Mouse (Mus musculus): ENCODE results near the gene Eno3.

The Eno3 gene

DNA sequence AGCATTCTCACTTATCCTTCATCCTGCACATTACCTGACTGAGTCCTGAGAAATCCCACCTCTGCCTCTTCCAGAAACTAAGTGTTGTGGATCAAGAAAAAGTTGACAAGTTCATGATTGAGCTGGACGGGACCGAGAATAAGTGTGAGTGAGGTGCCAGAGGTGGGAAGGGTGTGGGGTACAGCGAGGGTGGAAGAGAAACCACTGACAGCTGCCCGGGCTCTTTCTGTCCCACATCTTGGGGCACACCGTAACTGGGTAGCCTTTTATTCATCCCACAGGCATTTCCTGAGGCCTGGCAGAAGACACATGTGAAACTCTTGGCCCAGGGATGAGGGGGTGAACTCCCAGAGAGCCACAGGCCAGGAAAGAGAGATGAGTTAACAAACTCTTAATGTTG, 1.5 kb downstream of the Eno3 start:
- DNase-seq = no peak

DNA sequence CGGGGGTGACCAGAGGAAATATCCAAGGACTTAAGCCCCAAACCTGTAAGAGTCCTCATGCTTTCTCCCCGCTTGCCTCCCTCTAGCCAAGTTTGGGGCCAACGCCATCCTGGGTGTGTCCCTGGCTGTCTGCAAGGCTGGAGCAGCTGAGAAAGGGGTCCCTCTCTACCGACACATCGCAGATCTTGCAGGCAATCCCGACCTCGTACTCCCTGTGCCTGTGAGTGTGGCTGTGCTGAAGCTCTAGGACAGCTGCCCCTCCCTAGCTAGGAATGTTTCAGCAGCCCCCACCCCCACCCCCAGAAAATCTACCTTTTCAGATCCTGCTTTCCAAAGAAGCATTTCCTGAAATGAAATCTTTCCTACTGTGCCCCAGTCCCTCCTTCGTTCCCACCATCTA, 1.9 kb downstream of the Eno3 start:
- no peak for DNase-seq

DNA sequence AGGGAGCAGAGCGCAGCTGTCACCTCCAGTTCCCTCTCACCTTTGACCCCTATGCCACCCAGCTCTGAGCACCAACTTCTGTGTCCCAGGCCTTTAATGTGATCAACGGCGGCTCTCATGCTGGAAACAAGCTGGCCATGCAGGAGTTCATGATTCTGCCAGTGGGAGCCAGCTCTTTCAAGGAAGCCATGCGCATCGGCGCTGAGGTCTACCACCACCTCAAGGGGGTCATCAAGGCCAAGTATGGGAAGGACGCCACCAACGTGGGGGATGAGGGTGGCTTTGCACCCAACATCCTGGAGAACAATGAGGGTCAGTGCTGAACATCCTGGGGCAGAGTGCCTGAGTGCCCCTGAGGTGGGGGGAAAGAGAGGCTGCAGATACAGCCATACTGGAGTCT, 3.6 kb downstream of the Eno3 start:
- DNase-seq = no peak

DNA sequence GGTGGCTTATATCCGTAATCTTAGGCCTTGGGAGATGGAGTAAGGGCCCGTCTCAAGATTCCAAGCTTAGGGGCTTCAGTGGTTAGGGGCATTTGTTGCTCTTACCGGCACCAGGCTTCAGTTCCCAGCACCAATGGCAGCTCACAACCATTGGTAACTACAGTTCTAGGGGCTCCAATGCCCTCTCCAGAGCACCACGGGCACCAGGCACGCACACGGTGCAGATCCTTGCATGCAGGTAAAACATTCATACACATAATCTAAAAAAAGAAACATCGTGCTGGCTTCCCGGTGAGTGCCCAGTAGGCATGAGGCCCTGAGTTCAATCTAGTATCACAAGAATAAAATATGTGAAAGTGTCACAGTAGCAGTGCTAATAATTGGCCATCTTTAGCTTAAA, 6.1 kb downstream of the Eno3 start:
- DNase-seq = no peak

DNA sequence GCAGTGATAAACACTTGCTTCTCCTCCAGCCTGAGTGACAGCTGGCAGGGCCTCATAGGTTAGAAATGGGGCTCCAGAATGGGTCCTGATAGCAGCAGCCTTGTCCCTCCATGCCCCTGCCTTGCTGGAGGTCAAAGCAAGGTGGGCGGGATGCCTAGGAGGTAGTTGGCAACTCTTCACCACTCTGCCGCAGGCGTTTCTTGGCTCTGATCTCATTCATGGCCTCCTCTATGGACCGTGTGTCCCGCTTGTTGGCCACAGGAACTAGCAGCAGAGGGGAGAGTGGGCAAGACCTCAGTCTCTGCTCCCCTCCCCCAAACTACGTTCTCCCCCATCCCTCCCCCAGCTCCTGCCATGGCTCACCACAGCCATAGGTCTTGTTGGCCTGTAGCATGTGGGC, 7.0 kb downstream of the Eno3 start:
- DNase-seq = no peak

DNA sequence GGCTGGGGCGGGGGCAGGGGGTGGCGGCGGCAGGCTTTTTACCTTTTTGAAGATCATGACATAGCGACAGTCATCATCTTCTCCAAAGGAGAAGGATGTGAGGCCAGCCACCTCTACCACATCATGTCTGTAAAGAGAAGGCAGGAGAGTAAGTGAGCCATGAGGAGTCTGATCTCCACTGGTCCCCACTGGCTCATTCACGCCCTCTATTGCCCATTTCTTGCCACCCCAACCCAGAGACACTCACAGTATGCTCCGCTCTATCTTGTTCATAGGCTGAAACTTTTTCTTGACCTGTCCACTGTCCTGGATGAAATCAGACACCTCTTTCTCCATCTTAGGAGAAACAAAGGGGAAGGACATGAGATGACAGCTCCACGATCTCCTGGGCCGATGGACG, 7.7 kb downstream of the Eno3 start:
- DNase-seq = no peak

DNA sequence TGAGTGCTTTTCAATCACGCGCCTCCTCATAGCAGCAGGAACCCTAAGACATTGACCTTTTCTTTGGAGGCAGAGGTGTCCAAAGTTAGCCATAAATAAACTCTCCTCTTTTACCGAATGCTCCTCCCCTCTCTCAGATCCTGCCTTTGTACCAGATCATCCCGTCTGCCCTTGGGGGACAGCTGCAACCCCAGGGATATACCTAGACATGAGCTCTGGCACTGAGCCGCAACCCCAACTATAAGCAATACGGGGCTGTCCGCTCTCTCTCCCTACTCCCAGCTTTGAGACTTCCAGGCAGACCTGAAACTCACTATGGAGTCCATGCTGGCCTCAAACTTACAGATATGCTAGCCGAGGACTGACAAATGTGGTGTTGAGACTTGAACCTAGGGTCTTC, 9.7 kb downstream of the Eno3 start:
- DNase-seq = no peak

DNA sequence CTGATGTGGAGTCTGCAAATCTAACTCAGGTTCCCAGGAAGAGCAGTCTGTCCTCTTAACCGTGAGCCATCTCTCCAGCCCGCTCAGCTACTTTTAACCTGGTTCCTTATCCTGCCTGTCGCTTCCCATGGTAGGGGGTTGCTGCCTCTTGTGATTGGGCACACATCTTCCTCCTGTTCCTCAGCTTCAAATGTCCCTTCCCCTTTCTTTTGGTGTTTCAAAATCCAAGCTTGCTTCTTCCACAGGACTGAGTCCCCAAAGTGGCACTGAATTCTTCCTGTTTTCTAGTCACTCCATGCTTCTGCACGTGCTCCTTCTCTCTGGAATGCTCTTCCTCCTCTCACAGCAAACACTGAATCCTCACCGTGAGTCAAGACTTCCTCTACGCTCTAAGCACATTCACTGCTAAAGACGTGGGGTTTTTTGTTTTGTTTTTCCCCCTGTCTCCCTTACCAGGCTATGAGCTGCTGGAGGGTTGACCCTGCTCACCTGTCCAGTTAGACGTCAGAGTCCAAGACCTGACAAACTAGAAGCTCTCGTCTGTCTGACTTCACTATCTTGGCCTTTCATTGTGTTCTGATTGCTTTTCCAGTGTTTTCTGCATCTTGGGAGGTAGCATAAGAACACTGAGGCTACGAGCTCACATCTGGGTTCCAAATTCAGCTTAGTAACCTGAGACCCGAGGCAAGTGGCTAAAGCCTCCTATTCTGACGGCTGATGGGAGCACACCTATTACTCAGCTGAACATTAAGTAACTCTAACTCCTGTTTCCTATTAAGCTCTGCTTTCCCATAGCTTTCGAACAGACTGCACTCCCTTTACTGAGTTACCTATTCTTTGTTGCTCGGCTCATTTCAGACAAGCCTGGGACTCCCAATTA, 10.5 kb downstream of the Eno3 start:
- peak; percentile 50 for DNase-seq

DNA sequence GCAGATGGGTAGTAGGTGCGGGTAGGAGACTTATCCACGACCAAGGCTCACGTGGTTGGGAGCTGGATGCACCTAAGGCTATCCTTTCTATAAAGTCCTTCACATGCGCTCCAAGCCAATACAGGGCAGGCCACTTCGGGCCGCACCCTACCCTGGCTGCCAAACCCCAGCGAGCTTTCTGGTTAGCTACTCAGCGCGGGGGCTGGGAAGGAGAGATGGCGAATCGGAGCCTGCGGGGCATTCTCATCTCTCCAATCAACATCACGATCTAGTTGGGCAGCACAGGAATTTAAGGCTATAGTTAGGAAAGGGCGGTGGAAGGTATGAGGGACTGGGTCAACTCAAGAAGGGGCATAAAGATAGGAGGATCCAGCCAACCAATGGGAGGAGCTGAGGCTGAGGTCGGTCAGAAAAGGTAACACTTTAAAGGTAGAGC, 11.4 kb downstream of the Eno3 start:
- DNase-seq = no peak

DNA sequence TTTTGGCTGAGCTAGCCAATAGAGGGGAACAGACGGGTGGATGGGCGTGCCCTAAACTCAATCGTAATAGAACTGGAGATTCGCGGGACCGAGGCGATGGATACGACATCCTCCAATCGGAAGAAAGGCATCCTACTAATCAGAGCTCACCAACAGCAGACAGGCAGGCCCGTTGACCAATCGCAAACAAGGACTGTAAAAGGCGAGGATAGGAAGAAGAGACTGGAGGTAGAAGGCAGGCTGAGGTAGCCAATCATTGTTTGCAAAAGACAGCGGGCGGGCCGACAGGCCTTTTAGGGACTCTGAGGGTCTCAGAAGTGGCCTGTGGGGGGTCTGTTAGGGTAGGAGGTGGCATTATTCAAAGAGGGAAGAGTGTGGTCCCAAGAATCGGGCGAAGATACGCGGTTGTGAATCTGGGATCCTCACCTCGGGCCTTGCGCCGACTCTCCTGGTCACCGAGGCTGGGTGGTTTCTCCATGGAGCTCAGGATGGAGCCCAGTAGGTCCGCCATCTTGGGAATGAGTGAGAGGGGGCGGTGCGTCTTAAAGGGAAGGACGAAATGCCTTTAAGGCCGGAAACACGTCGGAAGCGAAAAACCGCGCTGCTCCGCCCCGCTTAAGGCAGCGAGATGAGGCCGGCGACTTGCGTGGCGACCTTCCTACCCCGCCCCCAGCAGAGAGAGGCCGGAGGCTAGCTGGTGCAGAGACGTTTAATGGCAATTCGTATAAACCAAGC, 11.9 kb downstream of the Eno3 start, which contains the start of gene Spag7:
Gene Spag7, minus strand, starts transcription at position 646 of the 735 bp plus-strand sequence.
- peak; percentile 100 for DNase-seq

DNA sequence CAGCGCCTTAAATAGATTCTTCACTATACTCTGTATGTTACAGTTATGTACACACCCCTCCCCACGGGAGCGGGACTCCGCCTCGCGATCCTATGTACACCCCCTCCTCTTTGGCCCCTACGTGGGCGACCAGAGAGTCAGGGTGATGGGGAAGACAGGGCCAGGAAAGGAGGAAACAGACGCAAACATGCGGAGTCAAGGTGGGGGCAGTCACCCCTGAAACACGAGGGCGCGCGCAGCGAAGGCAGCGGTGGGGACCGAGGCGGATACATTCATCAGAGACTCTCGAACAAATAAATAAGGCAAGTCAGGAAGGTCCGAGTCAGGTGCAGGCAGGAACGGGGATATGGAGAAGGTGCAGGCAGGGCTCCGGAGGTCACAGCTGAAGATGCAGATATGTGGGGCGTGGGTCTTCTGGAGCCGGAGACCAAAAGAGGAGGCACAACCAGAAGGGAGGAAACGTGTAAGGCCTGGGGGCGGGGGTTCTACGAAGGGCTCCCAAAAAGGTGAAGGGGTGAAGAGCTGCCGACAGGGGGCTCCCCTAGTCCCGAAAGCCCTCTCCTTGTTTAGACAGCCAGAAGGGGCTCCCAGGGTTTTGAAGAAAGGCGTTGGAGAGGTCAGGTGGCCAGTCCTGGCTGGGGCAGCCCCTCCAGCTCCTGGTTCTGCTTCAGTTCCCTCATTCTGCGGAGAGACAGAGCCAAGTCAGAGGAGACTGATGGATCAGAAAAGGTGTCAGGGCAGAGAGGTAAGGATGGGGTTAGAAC, 12.8 kb downstream of the Eno3 start:
- DNase-seq = peak; percentile 89

DNA sequence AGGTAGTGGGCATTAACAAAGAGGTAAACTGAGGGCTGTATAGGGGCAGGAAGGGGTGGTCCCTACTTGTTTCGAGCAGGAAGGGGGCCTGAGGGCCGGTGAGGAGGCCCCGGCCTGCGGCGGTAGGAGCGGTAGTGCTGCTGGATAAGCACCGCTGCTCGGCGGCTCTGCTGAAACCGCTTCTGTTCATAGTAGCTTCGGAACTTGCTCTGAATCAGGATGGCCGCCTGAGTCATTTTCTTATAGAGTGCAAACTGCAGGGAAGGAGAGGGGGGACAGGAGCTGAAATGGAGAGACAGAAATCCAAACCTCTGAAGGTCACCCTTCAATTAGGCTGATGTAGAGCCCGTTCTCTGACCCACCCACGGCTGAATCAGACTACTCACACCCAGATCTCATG, 13.5 kb downstream of the Eno3 start:
- no peak for DNase-seq

DNA sequence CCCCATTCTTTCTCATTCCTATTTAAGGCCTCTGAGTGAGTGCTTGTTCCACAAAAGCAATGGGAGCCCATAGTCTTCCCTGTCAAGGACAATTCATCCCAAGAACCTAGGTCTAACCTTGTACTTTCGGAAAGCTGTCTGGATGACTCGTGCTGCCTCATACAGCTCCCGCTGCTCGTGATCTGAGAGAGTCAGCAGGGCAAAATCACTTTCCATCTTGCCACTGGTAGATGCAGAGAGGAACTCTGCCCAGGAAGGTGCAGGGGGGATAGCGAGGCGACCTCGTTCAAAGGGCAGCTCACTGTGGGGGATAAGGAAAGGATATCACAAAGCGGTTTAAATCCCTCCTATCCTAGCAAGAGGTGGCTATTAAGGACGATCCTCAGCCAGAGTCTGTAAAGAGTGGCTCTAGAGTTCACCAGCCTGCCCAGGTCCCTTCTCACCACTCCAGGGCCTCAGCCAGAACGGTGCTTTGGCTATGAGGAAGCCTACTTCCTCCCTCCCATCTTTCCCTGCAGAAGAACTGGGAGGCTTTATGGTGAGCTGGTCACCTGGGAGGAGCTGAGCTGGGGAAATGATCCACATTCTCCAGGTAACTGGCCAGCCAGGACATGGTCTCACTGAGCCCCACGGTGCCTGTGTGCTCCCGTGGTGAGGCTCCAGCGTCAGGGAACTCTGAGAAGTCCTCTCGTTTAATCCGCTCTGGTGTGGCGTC, 14.5 kb downstream of the Eno3 start:
- no peak for DNase-seq

DNA sequence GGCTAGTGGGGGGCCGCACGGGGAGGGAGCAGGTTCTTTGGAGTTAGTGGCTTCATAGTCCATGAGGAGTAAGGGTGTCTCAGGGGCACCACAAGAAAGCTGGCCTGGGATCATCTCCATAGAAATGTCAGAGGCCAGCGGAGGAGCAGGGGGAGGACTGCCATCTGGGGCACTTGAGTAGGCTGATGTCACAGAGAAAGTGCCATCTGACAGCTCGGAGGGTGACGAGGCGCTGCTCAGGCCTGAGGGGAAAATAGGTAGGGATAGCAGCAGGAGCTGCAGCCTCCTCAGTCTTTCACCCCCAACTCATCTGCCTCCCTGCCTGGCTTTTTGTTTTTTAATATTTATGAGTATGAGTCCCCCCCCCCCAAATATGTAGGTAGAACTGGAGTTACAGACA, 17.0 kb downstream of the Eno3 start:
- DNase-seq = no peak

DNA sequence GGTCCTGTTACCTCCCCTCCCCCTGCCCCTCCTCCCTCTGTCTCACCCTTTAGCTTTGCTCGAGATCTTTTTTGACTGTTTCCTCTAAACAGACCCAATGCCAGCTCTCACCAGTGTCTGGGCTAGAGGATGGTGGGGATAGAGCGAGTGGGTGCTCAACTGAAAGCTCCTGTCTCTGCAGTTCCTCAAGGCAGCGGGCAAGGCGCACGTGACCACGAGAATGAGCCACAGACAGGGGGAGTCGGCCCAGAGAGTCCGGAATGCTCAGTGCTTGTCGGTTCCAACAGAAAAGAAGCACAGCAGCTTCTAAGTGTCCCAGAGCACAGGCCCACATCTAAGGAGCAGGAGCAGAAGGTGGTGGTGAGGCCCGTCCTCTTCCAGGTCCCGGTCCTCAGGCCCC, 17.5 kb downstream of the Eno3 start:
- DNase-seq = no peak

DNA sequence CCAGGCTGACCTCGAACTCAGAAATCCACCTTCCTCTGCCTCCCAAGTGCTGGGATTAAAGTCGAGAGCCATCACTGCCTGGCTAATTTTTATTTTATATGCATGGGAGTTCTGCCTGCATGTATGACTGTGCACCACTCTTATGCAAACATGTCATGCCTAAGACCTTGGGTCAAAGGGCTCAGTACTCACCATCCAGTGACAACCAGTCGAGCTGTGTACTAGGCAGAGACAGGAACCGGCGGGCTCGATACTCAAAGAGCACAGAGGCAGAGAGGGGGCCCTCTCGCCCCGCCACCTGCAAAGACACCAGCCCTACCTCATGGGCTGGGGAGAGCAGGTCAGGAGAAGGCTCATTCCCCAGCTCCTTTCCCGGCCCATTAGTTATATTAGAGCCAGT, 21.1 kb downstream of the Eno3 start:
- DNase-seq = no peak

DNA sequence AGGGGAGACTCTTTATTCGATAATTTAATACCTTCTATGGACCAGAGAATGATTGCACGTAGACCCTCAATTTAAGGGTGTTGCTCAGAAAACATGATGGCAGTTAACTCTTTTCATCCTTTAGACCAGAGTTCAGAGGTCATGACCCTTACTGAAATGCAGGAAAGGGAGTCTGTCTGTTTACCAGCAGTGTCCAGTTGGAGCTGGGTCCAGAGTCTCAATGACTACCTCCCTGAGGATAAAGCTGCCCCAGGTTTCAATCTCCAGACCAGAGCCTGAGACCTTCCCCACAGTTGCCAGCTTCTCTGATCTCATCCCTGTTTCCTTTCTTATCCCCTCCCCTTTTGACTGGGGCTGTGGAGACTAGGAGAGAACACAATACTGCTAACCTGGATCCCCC, 21.6 kb downstream of the Eno3 start:
- no peak for DNase-seq

DNA sequence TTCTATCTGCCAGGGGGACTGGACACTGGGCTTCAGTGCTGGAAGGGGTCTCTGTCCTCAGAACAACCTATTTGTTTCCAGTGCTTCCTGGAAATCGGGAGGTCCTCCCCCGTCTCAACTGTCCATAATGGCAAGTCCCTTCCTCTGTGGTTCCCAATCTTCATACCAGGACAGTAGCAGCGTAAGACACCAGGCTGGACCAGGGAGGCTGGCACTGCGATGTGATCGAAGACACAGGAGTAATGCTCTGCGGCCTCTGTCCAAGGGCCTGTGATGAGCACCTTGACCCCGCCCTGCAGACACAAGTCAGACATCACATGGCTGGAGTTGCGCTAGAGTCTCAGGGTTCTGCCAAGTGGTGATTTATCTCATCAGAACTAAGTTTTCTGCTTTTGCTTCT, 22.4 kb downstream of the Eno3 start:
- DNase-seq = no peak

DNA sequence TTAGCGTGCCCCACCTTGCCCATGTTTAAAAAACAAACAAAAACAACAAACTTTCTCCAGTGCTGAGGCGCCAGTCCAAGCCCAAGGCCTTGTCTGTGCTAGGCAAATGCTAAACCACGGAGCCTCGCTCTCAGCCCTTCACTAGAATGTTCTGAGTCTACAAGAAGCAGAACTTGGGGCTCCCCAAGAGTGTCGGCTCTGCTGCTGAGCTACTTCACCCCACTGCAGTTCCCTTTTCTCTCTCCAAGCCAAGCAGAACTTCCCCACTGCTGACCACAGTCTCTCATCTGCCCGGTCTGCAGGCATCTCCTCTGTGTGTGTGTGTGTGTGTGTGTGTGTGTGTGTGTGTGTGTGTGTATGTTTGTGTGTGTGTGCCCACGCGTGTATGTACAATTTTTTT, 22.9 kb downstream of the Eno3 start:
- peak; percentile 59 for DNase-seq

DNA sequence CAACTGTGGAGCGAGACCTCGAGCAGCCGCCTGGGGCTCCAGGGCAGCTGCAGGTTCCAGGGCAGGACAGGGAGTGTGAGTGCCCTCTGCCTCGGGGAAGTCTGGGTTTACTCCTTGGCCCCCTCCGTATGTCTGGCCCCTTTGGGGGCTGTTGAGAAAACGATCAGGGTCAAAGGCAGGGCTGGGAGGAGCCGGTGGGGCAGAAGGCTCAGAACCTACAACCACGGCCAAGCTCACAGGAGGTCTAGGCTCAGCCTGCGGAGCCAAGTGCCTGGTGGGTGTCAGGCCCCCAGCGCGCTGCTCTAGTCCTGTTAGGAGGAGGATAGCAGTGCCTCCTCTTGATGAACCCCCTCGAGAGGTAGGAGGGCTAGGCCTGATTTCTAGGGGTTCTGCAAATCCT, 24.2 kb downstream of the Eno3 start:
- DNase-seq = no peak

DNA sequence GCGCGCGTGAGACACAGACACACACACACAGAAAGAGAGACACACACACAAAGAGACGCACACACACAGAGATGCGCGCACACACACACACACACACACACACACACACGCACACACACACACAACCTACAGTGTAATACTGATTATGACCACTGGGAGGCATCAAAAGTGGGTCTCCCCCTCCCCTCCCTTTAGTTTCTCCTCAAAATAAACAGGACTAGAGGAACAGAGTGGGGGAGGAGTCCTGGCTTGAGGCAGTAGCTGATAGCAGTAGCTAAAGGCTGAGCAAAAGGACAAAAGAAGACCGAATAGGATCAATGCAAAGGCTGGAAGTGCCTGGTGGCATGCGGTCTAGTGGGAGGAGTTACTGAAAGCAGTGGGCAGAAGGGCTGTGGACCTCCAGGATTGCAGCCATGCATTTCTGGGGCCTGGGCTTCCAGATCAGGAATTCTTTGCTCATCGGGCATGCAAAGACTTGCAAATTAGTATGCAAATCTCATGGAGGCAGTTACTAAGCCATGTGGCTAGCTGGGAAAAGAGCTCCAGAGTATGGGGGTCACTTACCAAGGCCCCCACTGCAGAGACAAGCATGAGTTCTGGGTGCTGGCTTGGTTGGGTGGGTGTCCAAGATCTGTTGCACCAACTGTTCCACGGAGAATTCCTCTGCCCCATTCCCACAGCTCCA, 25.0 kb downstream of the Eno3 start:
- DNase-seq = peak; percentile 54

DNA sequence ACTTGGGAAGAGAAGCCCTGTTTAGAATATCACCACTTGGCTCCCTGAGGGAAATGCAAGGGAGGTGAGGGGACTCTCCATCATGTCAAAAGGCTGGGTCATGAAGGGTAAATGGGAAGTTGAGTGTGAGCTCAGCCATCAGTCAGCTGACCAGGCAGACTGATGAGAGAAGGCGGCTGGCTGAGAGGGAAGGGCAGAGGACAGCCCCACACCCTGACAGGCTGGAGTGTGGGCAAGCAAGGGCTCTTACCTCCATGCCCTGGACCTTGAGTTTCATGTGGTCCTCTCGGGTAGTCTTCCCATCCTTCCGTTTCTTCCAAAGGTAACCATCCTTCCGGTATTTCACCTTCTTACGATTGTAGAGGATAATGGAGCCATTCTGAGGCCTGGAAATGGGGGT, 26.6 kb downstream of the Eno3 start:
- DNase-seq = no peak

All from lung, postnatal 36 days (tissue).